Mouse (Mus musculus) adrenal gland, postnatal 36 days (tissue): ENCODE measurements around the gene Dynlt1b. TPM values are rescaled to one million over a fixed set of nuclear protein-coding genes. Genes with fewer than 3 reads are reported as not detected.
"Not testable (repeated sequence)": the region's sequence is repeated elsewhere in the genome, so short reads cannot be mapped to it uniquely, and the experiment has no call there.

Experiments
- DNase-seq, 2 experiments: peaks; one replicate each; pipeline ENCODE4 v3.0.0; 2021; ENCODE audit warnings: mixed read lengths in 1 of 2
- total RNA-seq, 2 experiments: library from RNA; stranded (reverse); gene quantifications; 2 replicates each; pipeline ENCODE4 v1.2.3; 2021

The Dynlt1b gene
- total RNA-seq, 2 experiments from 2014 or later: 85.7 to 129 TPM

DNA sequence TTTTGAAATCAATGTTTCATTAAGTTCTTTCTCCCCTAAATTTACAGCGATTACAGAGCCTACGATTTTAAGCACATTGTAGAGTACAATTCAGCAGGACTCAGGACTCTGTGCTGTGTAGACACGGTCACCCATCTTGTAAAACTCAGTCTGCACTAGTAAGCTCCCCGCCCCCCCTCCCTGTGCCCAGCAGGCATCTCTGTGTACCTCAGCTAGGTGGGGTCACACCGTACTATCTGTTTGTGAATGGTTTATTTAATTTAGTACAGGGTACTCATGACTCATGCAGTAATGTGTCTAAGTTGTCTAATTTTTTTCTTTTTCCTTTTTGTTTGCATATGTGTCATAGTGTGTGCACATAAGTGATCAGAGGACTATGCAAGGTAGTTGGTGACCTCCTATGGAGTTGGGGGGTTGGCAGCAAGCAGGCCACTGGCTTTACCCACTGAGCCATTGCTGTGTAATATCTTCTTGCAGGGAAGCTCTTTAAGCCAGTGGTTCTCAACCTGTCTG, 31.2 kb downstream of the Dynlt1b start:
- not testable (repeated sequence) for DNase-seq

DNA sequence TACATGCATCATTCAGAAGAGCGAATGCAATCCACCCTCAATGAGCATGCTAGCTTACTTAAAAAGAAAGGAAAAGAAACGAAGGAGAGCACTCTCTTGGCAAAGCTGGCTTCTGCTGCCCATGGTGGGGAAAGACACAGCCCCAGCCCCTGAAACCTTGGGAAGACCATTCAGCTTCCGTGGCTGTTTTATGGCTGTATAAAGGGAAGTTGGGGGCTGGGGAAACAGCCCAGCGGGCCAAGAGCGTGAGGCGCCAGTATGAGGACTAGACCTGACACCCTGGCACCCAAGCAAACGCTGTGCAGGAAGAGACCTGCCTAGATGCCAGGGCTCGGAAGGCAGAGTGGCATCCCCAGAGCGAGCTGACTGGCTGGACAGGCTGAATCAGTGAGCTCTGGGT, 35.8 kb downstream of the Dynlt1b start:
- DNase-seq: not testable (repeated sequence)

DNA sequence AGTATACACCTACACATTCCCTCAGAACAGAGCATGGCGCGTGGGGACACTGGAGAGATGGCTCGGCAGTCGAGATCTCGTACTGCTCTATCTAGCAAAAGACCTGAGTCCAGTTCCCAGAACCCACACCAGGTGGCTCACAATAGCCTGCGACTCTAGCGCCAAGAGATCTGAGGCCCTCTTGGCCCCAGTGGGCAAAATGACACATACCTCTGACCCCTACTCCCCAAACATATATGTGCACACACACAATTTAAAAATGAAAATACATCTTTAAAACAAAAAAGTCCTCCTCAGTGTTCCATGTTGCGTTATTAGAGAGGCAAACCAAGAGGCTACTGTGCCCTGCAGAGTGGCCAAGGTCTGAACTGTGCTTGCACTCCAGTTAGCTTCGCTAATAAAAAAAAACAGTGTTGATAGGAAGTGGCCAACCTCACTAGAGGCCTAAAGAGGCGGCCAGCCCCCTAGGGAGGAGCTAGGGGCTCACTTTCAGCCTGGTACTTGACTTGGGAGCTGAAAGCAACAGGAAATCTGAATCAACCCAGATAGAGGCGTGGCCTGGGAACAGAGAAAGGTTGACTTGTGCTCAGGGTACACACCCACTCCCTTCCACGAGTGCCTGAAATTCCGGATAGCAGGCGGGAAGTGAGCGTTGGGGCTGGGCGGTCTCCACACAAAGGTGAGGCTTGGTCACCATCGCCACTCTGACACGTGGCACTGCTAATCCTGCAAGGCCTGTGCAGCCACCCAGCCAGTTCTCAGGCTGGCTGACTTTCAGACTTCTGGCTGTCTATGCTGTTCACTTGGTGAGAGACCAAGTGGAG, 37.9 kb downstream of the Dynlt1b start:
- DNase-seq: not testable (repeated sequence)

DNA sequence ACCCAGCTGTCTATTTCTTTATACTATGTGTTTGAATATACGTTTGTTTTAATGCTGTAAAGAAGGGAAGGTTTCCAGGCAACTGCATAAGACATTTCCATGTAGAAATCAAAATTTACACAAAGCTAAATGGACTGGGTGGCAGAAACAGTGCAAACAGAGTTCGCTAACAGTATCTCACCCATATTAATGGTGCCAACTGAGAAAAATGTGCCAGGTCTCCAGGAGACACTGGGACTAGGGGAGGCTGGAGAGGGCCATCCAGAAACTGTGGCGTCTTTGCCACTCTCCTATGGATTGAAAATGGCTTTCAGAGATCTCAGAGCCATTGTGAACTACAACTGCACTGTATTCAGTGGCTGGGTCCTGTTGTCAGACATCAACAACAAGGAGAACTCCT, 40.1 kb downstream of the Dynlt1b start:
- not testable (repeated sequence) for DNase-seq

DNA sequence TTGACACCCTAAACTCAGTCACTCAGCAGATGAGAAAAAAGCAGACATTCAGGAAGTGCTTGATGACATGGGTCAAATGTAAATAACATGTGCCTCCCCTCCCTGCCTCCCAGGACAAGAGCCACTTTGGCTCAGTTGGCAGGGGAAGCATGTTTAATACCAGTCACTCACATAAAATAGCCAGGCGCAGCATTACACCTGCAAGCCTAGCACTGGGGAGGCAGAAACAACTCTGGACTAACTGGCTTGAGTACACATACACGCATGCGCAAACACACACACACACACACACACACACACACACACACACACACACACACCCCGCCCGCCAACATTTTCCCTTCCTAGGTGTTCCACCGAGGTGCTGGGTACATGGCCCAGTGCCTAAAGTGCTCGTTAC, 40.8 kb downstream of the Dynlt1b start:
- DNase-seq: not testable (repeated sequence)

DNA sequence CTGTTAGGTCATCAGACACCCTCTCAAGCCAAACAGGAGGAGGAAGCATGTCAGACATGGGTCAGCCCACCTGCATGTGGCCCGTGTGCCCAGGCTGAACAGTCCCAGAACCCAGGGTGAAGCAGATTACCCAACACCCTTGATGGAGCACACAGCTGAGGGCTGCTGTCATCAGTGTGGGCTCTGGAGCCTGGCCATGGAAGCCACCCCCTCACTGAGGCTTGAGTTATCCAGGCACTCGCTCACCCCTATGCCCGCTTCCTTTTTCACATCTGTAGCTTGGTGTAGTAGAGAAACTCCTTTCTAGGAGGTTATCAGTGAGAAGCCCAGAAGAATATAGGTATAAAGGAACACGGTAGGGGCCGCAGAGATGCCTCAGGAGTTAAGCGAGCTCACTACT, 45.4 kb downstream of the Dynlt1b start:
- not testable (repeated sequence) for DNase-seq

DNA sequence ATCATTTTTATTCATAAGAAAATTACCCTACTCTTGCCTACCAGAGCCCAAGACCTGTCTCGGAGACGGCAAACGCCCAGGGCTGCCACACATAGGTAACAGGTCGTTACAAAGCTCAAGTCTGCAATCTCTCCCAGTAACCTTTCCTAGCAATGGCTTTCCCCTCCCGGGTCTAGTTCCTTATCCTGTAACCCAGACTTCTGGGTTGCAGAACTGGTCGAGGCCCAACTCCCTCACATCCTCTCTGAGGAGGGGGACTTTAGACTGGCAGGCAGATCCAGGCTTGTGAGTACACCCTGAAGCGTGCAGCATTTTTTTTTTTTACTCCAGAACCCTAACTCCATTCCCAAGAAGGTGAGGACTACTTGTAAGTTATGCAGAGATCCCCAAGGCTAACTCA, 46.0 kb downstream of the Dynlt1b start:
- DNase-seq: not testable (repeated sequence)

DNA sequence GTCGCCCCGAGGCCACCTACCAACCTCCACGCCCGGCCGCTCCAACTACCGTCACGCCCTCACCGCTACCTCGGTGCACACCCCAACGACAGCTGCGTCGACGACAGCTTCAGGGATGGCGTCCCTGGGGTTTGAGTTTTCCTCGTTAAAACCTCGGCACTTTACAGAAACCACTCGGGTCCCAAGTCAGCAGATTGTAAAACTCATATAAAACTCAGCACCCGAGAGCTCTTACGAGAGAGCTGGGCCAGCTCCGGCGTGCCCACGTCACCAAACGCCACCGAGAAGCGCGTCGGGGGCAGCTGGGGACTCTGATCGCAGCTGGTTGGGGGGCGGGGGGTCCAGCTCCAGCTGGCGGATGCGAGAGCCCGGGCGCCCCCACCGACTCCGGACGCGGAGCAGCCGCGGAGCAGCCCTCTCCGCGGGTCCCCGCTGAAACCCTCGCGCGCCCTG, 46.6 kb downstream of the Dynlt1b start:
- DNase-seq: peak; percentile 10 to 22

DNA sequence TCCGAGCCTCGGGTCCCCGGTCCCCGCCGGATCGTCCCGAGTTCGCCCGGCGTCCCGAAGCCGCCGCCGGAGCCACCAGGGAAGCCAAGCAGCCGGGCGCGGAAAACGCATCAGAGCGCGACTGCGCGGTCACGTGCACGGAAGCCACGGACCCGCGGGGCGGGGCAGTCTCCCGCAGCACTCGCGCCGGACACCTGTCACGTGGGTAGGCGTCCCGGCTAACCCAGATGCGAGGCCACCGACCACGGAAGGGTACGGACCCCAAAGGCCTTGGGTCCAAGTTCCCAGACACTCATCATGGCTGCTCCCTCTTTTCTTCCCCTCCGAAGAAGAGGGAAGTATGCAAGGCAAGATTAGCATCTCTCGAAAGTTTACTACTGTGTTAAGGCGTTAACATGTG, 47.1 kb downstream of the Dynlt1b start:
- not testable (repeated sequence) for DNase-seq

DNA sequence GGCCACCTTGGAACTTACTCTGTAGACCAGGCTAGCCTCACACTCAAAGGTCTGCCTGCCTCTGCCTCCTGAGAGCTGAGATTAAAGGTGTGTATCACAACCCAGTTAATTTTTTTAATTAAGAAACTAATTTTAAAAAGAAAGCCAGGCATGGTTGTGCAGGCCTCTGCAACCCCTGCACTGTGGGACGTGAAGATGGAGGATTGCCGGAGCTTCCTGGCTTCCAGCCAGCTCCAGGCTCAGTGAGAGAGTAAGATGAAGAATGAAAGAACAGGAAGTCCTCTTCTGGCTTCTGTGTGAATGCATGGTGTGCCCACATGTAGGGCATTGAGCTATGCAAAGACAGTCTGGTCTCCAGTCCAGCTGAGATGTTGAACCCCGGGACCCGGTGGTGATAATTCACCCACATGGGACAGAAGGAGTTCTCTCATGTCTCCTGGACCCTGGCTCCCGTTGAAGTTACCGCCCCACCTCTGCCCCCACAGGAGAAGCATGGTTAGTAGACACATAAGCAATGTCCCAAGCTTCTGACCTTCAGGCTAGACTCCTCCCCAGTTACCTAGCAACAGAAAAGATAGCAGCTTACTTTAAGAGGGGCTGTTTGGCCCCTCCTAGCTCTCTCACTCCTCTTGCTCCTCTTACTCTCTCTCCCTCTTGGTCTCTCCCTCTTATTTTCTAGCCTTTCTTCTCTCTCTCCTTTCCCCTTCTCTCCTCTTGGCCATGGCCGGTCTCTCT, 51.1 kb downstream of the Dynlt1b start:
- DNase-seq: not testable (repeated sequence)

DNA sequence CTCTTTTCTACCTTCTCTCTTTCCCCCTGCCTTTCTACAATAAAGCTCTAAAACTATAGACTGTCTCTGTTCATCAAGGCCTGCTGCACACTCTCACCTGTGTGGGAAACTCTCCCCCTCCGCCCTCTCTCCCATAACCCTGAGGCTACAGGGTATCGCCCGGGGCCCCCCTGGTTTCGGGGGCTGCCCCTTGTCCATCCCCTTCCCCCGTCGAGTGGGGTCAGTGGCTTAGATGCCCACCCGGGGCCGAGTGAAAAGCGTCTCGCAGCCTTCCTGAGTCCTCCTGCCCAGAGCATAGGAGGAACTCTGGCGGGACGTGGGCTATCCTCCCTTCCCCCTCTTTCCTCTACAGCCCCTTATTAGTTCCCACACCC, 51.7 kb downstream of the Dynlt1b start:
- DNase-seq: not testable (repeated sequence)

DNA sequence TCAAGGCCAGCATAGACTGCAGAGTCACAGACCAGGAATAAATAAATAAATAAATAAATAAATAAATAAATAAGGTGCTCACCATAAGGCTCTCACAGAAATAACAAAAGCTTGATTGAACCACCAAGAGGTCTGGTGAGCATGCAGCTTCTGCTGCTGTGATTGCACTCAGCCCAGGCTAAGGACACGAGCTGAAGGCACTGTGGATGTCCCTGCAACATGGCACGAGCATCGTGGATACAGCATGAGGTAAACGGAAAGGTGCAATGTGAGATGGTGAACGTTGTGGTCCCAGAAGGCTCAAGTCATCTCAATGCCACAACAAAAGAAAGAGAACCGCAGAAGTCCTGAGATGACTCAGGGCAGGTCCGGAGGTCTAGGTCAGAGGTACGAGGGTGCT, 52.3 kb downstream of the Dynlt1b start:
- not testable (repeated sequence) for DNase-seq

Other genes starting within 250 kb of the Dynlt1b start
- 10 to 100 TPM; 12.0 to 17.3 TPM for gene Tmem181a, start 173.3 kb upstream of the Dynlt1b start, total RNA-seq
- gene Dynlt1a, start 112.6 kb upstream of the Dynlt1b start, total RNA-seq: 1 to 10 TPM; 2.7 to 3.5 TPM
- gene Dynlt1c, start 171.6 kb downstream of the Dynlt1b start, total RNA-seq: 1 to 10 TPM; 5.4 to 6.1 TPM
- 100 to 1,000 TPM in 1 of 2 experiments, 10 to 100 TPM in 1; 90.1 to 111 TPM for gene Dynlt1f, start 225.8 kb downstream of the Dynlt1b start, total RNA-seq
- under 1 TPM in 1 of 2 experiments, not detected in 1; 0.20 TPM for gene Sytl3, start 229.0 kb downstream of the Dynlt1b start, total RNA-seq